Mouse (Mus musculus): ENCODE measurements around the gene Ell2.
A peak's percentile ranks its signal among the peaks of the same experiment; 100 is the strongest.

GRCm38 (mm10) chr13:75729834-75730233, 23.3 kb downstream of the Ell2 start:
- TF ChIP-seq EP300 (IDR thresholded peaks at IDR 0.05; ENCODE audit: low read depth) = peak; percentile 63; the same call in 1 of the 2 replicates
- no peak for TF ChIP-seq CTCF (IDR thresholded peaks at IDR 0.05; ENCODE audit: low read depth)
